Mouse (Mus musculus) myocyte (in vitro differentiated cells): ENCODE results near the gene Ttll13.

Experiments
- E2F4 ChIP-seq: IDR thresholded peaks from one replicate; pipeline ENCODE4 v1.6.1; 2011; ENCODE audit warnings: mild to moderate bottlenecking, control low read depth, moderate library complexity; ENCODE audit not compliant: insufficient read depth
- POLR2A ChIP-seq: IDR thresholded peaks from one replicate; pipeline ENCODE4 v1.6.1; 2011; ENCODE audit warnings: low read depth, mild to moderate bottlenecking, control low read depth, moderate library complexity; ENCODE audit not compliant: insufficient read length

GRCm38 (mm10) chr7:80257706-80258105 is 11.5 kb downstream of the Ttll13 start:
- no peak for TF ChIP-seq POLR2A
- TF ChIP-seq E2F4: no peak
